Mouse (Mus musculus): ENCODE data around the gene Tmem108. TPM values are rescaled to one million over a fixed set of nuclear protein-coding genes. Genes with fewer than 3 reads are reported as not detected.

The Tmem108 gene
- polyA plus RNA-seq, 1 experiment from 2014 or later: 18.4 TPM

DNA sequence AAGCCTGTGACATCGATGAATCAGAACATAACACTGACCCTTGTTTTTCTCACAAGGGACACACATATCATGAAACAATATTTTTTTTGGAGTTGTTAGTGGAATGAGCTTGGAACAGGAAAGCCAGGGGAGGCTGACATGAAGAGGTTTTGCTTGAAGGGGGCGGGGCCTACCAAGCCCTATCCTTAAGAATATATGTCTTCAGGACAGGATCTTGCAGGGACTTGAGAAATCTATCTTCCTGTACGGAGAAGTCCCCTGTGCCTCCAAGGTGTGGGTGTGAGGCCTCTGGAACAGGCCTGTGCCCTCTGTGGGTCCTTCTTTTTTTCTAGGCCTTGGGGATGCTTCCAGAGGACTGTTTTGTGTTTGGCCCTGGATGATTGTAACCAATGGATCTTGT is 161.7 kb downstream of the Tmem108 start:
- Histone ChIP-seq H3K27ac (no peak overlapping the region), H3K9ac (no peak overlapping the region), H3K27me3 (no peaks in the 10 kb centered on the region), H3K4me3 (no peak overlapping the region), H3K36me3 (no peaks in the 10 kb centered on the region), H3K4me1 (no peaks in the 10 kb centered on the region), H3K4me2 (replicated peaks) (no peak overlapping the region), H3K9me3 (no peaks in the 10 kb centered on the region)
- no peak for ATAC-seq (ENCODE audit: insufficient number of reproducible peaks, insufficient read depth, low FRiP score, low TSS enrichment)
- WGBS: 90% methylated on average over 3 of the region's 3 CpGs

DNA sequence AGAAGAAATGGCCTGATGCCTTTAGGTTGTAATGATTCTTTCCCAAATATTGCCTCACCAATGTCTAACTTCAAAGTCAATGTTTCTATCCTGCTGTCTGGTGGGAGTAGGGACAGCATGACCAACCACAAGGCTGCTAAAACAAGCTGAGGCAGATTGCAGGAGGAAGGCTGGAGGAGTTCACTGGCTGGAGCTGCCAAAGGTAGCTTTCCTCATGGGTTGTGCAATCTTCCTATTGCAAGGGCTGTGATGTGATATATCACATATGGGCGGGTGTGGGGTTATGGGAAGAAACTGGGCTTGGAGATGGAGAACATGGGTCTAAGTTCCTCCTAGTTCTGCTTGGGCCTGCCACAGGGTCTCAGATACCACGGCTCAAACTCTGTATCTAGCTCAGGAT is 163.8 kb downstream of the Tmem108 start:
- no peaks in the 10 kb centered on the region for H3K9me3 ChIP-seq
- WGBS: 87% methylated on average over 2 of the region's 2 CpGs
- H3K9ac ChIP-seq: no peak overlapping the region
- H3K27me3 ChIP-seq: no peaks in the 10 kb centered on the region
- H3K4me3 ChIP-seq: no peak overlapping the region
- no peaks in the 10 kb centered on the region for H3K4me1 ChIP-seq
- no peaks in the 10 kb centered on the region for H3K36me3 ChIP-seq
- H3K4me2 ChIP-seq (replicated peaks): no peak overlapping the region
- no peak for ATAC-seq (ENCODE audit: insufficient number of reproducible peaks, insufficient read depth, low FRiP score, low TSS enrichment)
- H3K27ac ChIP-seq: no peak overlapping the region

DNA sequence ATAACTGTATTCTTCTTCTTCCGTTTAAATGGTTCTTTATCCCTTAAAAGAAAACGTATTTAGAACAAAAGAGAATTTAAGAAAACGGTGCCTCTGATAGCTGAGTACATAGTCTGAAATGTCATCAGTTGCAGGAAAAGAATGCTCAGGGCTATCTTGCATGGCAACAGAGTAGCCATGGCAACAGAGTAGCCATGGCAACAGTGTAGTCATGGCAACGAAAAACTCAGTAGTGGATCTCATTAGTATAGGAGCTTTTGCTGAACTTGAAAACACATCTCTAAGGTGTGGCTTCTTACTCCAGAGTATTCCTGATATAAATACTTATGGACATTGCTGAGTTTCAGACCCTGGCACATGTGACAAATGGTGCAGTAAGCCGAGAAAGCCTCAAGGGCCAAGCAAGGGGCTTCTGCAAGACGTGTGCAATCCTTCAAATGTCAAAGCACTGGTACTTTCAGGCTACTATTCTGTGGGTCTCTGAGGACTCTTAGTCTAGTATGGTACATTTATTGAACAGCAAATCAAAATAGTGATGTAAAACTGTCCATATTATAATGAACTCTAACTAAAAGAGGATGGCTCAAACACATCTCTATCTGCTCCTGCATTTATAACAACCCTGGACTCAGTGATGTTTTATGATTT is 166.3 kb downstream of the Tmem108 start:
- ATAC-seq (ENCODE audit: insufficient number of reproducible peaks, insufficient read depth, low FRiP score, low TSS enrichment): no peak
- Histone ChIP-seq H3K9ac (no peak overlapping the region), H3K9me3 (no peaks in the 10 kb centered on the region), H3K4me1 (no peaks in the 10 kb centered on the region), H3K36me3 (no peaks in the 10 kb centered on the region), H3K27ac (no peak overlapping the region), H3K27me3 (no peaks in the 10 kb centered on the region), H3K4me2 (replicated peaks) (no peak overlapping the region), H3K4me3 (no peak overlapping the region)
- 63% methylated on average over 6 of the region's 6 CpGs for WGBS

- Histone ChIP-seq H3K4me3 (no peak overlapping the region), H3K9me3 (no peaks in the 10 kb centered on the region), H3K4me1 (no peaks in the 10 kb centered on the region), H3K27ac (no peak overlapping the region), H3K36me3 (no peaks in the 10 kb centered on the region), H3K9ac (no peak overlapping the region), H3K27me3 (no peaks in the 10 kb centered on the region), H3K4me2 (replicated peaks) (no peak overlapping the region)
- WGBS: 86% methylated on average over 7 of the region's 7 CpGs
- ATAC-seq (ENCODE audit: insufficient number of reproducible peaks, insufficient read depth, low FRiP score, low TSS enrichment): no peak
Measured at GRCm38 (mm10) chr9:103594423-103595189, 167.0 kb downstream of the Tmem108 start.

- Histone ChIP-seq H3K4me1 (no peaks in the 10 kb centered on the region), H3K9ac (no peak overlapping the region), H3K27ac (no peak overlapping the region), H3K36me3 (no peaks in the 10 kb centered on the region), H3K4me3 (no peak overlapping the region), H3K27me3 (no peaks in the 10 kb centered on the region), H3K9me3 (no peaks in the 10 kb centered on the region), H3K4me2 (replicated peaks) (no peak overlapping the region)
- ATAC-seq (ENCODE audit: insufficient number of reproducible peaks, insufficient read depth, low FRiP score, low TSS enrichment): no peak
- 76% methylated on average over 4 of the region's 4 CpGs for WGBS
Measured at GRCm38 (mm10) chr9:103593079-103593478, 168.6 kb downstream of the Tmem108 start.

DNA sequence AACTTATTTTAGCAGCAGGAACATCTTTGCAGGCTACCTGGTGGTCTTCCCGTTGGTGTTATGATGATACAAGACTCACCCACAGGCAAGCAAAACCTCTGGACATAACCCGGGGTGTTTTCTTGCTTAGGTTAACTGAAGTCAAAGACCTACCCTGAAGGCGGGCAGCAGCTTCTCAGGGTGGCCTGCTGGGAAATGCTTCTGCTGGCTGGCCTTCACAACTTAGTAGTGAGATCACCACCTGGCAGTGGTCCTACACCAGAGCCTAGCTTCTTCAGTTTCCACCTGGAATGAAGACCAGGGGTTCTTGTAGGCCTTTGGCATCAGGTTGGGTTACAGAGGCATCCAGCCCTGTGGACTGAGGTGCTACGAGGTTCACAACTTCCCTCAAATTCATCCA is 169.7 kb downstream of the Tmem108 start:
- no peak overlapping the region for H3K4me2 ChIP-seq (replicated peaks)
- no peaks in the 10 kb centered on the region for H3K4me1 ChIP-seq
- H3K36me3 ChIP-seq: no peaks in the 10 kb centered on the region
- ATAC-seq (ENCODE audit: insufficient number of reproducible peaks, insufficient read depth, low FRiP score, low TSS enrichment): no peak
- H3K9me3 ChIP-seq: no peaks in the 10 kb centered on the region
- H3K27me3 ChIP-seq: no peaks in the 10 kb centered on the region
- no peak overlapping the region for H3K9ac ChIP-seq
- H3K4me3 ChIP-seq: no peak overlapping the region
- no peak overlapping the region for H3K27ac ChIP-seq
- 85% methylated on average over 4 of the region's 4 CpGs for WGBS

GRCm38 (mm10) chr9:103590801-103591200 is 170.8 kb downstream of the Tmem108 start:
- H3K4me2 ChIP-seq (replicated peaks): no peak overlapping the region
- H3K9ac ChIP-seq: no peak overlapping the region
- ATAC-seq (ENCODE audit: insufficient number of reproducible peaks, insufficient read depth, low FRiP score, low TSS enrichment): no peak
- no peaks in the 10 kb centered on the region for H3K9me3 ChIP-seq
- no peaks in the 10 kb centered on the region for H3K4me1 ChIP-seq
- WGBS: 93% methylated on average over 5 of the region's 5 CpGs
- H3K4me3 ChIP-seq: no peak overlapping the region
- H3K27me3 ChIP-seq: no peaks in the 10 kb centered on the region
- H3K27ac ChIP-seq: no peak overlapping the region
- H3K36me3 ChIP-seq: no peaks in the 10 kb centered on the region

- no peaks in the 10 kb centered on the region for H3K36me3 ChIP-seq
- H3K27me3 ChIP-seq: no peaks in the 10 kb centered on the region
- H3K4me1 ChIP-seq: no peaks in the 10 kb centered on the region
- no peak overlapping the region for H3K4me3 ChIP-seq
- H3K9ac ChIP-seq: no peak overlapping the region
- no peak overlapping the region for H3K27ac ChIP-seq
- no peak for ATAC-seq (ENCODE audit: insufficient number of reproducible peaks, insufficient read depth, low FRiP score, low TSS enrichment)
- H3K9me3 ChIP-seq: no peaks in the 10 kb centered on the region
- 77% methylated on average over 4 of the region's 4 CpGs for WGBS
- H3K4me2 ChIP-seq (replicated peaks): no peak overlapping the region
Measured at GRCm38 (mm10) chr9:103584865-103585264, 176.8 kb downstream of the Tmem108 start.

GRCm38 (mm10) chr9:103582249-103582961 is 179.2 kb downstream of the Tmem108 start:
- H3K36me3 ChIP-seq: no peaks in the 10 kb centered on the region
- H3K4me1 ChIP-seq: no peaks in the 10 kb centered on the region
- no peaks in the 10 kb centered on the region for H3K9me3 ChIP-seq
- no peak for ATAC-seq (ENCODE audit: insufficient number of reproducible peaks, insufficient read depth, low FRiP score, low TSS enrichment)
- no peak overlapping the region for H3K9ac ChIP-seq
- no peaks in the 10 kb centered on the region for H3K27me3 ChIP-seq
- no peak overlapping the region for H3K4me3 ChIP-seq
- WGBS: 81% methylated on average over 10 of the region's 10 CpGs
- no peak overlapping the region for H3K4me2 ChIP-seq (replicated peaks)
- no peak overlapping the region for H3K27ac ChIP-seq

- WGBS: 94% methylated on average over 6 of the region's 6 CpGs
- Histone ChIP-seq H3K4me3 (no peak overlapping the region), H3K36me3 (no peaks in the 10 kb centered on the region)
Measured at GRCm38 (mm10) chr9:103580621-103581020, 181.0 kb downstream of the Tmem108 start.

GRCm38 (mm10) chr9:103580186-103580585 is 181.5 kb downstream of the Tmem108 start:
- no peaks in the 10 kb centered on the region for H3K4me1 ChIP-seq
- ATAC-seq (ENCODE audit: insufficient number of reproducible peaks, insufficient read depth, low FRiP score, low TSS enrichment): no peak
- H3K4me3 ChIP-seq: no peak overlapping the region
- H3K9me3 ChIP-seq: no peaks in the 10 kb centered on the region
- no peak overlapping the region for H3K27ac ChIP-seq
- H3K9ac ChIP-seq: no peak overlapping the region
- no peak overlapping the region for H3K4me2 ChIP-seq (replicated peaks)
- no peaks in the 10 kb centered on the region for H3K27me3 ChIP-seq
- 91% methylated on average over 4 of the region's 4 CpGs for WGBS
- no peaks in the 10 kb centered on the region for H3K36me3 ChIP-seq

More at GRCm38 (mm10) chr9:103580621-103581020, 181.0 kb downstream of the Tmem108 start:
- no peak for ATAC-seq (ENCODE audit: insufficient number of reproducible peaks, insufficient read depth, low FRiP score, low TSS enrichment)
- Histone ChIP-seq H3K27me3 (no peaks in the 10 kb centered on the region), H3K9me3 (no peaks in the 10 kb centered on the region), H3K4me2 (replicated peaks) (no peak overlapping the region), H3K9ac (no peak overlapping the region), H3K27ac (no peak overlapping the region), H3K4me1 (no peaks in the 10 kb centered on the region)
